Mouse (Mus musculus) neural tube, embryonic 15.5 days (tissue): ENCODE data around the gene Tcl1b5. TPM values are rescaled to one million over a fixed set of nuclear protein-coding genes. Genes with fewer than 3 reads are reported as not detected.
"Not testable (repeated sequence)": the region's sequence is repeated elsewhere in the genome, so short reads cannot be mapped to it uniquely, and the experiment has no call there.

Experiments
- ATAC-seq: fragments of 200-750 bp; cut with Nextera tagmentation; 2 replicates; pipeline ENCODE4 v1.8.0; 2017; ENCODE audit warnings: mild to moderate bottlenecking, moderate TSS enrichment, moderate library complexity; ENCODE audit not compliant: low FRiP score
- H3K27ac ChIP-seq: fragments of 300-500 bp; sonication (generic); replicated peaks from 2 replicates; pipeline ENCODE4 v1.5.1; 2015; ENCODE audit warnings: mild to moderate bottlenecking, inconsistent platforms
- H3K27me3 ChIP-seq: fragments of 300-500 bp; sonication (generic); replicated peaks from 2 replicates; pipeline ENCODE4 v1.6.1; 2015; ENCODE audit warnings: inconsistent platforms
- H3K36me3 ChIP-seq: fragments of 300-500 bp; sonication (generic); 2 replicates; pipeline ENCODE4 v1.6.1; 2015; ENCODE audit warnings: inconsistent platforms
- H3K4me1 ChIP-seq: fragments of 300-500 bp; sonication (generic); 2 replicates; pipeline ENCODE4 v1.6.1; 2015; ENCODE audit warnings: inconsistent platforms
- H3K4me2 ChIP-seq: fragments of 300-500 bp; sonication (generic); 2 replicates; pipeline ENCODE4 v1.6.1; 2015; ENCODE audit warnings: inconsistent platforms, mild to moderate bottlenecking, moderate library complexity
- H3K4me3 ChIP-seq: fragments of 300-500 bp; sonication (generic); replicated peaks from 2 replicates; pipeline ENCODE4 v1.5.1; 2015; ENCODE audit warnings: mild to moderate bottlenecking, inconsistent platforms
- H3K9ac ChIP-seq: fragments of 300-500 bp; sonication (generic); replicated peaks from 2 replicates; pipeline ENCODE4 v1.6.1; 2015; ENCODE audit warnings: mild to moderate bottlenecking, inconsistent platforms
- H3K9me3 ChIP-seq: fragments of 300-500 bp; sonication (generic); replicated peaks from 2 replicates; pipeline ENCODE4 v1.6.1; 2016; ENCODE audit warnings: inconsistent platforms
- WGBS: fragments of 180-500 bp; shearing (Covaris S2); methylation state at CpG from one replicate; pipeline ENCODE4 v1.1.7; 2015; ENCODE audit warnings: mixed read lengths; 5-methylcytosine and 5-hydroxymethylcytosine counted together
- polyA plus RNA-seq: library from polyadenylated mRNA; unstranded; fragments of >200 nt; fragmentation: Nextera tagmentation; extraction: Ambion mirVana; gene quantifications from 2 replicates; pipeline ENCODE4 v1.2.1, GENCODE M21; 2015

Tcl1b5 gene
- not detected in 2 replicates for polyA plus RNA-seq

GRCm38 (mm10) chr12:105176044-105176443 lies at the start of gene Tcl1b5:
Gene Tcl1b5, plus strand, starts transcription at chr12:105176344.
- not testable (repeated sequence) for H3K4me3 ChIP-seq, H3K9me3 ChIP-seq, ATAC-seq, H3K27ac ChIP-seq, H3K36me3 ChIP-seq, H3K4me2 ChIP-seq, H3K27me3 ChIP-seq, H3K4me1 ChIP-seq, H3K9ac ChIP-seq
- 71% methylated on average over 3 of the region's 3 CpGs for WGBS

GRCm38 (mm10) chr12:105126516-105126915 lies 49.6 kb upstream of the Tcl1b5 start:
- WGBS: 58% methylated on average over 4 of the region's 4 CpGs
- H3K27me3 ChIP-seq: no peaks in the 10 kb centered on the region
- no peak overlapping the region for H3K4me3 ChIP-seq
- no peak overlapping the region for H3K9ac ChIP-seq
- no peaks in the 10 kb centered on the region for H3K9me3 ChIP-seq
- H3K4me2 ChIP-seq: no peak overlapping the region
- no peaks in the 10 kb centered on the region for H3K4me1 ChIP-seq
- no peak for ATAC-seq
- H3K27ac ChIP-seq: no peak overlapping the region
- H3K36me3 ChIP-seq: no peaks in the 10 kb centered on the region

- Histone ChIP-seq H3K36me3 (no peaks in the 10 kb centered on the region), H3K4me3 (no peak overlapping the region), H3K27ac (no peak overlapping the region), H3K4me1 (no peaks in the 10 kb centered on the region), H3K27me3 (no peaks in the 10 kb centered on the region), H3K9ac (no peak overlapping the region), H3K9me3 (no peaks in the 10 kb centered on the region), H3K4me2 (no peak overlapping the region)
- ATAC-seq: no peak
- 93% methylated on average over 2 of the region's 2 CpGs for WGBS
These were observed 48.5 kb upstream of the Tcl1b5 start for GRCm38 (mm10) chr12:105127607-105128006.

- 58% methylated on average over 3 of the region's 3 CpGs for WGBS
- not testable (repeated sequence) for H3K9me3 ChIP-seq, H3K36me3 ChIP-seq, ATAC-seq, H3K27me3 ChIP-seq, H3K4me1 ChIP-seq, H3K27ac ChIP-seq, H3K4me2 ChIP-seq, H3K4me3 ChIP-seq, H3K9ac ChIP-seq
These were observed 46.5 kb upstream of the Tcl1b5 start for GRCm38 (mm10) chr12:105129494-105130205.

- WGBS: 71% methylated on average over 2 of the region's 2 CpGs
These were observed 42.0 kb upstream of the Tcl1b5 start for GRCm38 (mm10) chr12:105134167-105134566.

GRCm38 (mm10) chr12:105134826-105135225 lies 41.3 kb upstream of the Tcl1b5 start:
- not testable (repeated sequence) for H3K4me1 ChIP-seq, H3K9me3 ChIP-seq, H3K27me3 ChIP-seq, H3K9ac ChIP-seq, H3K27ac ChIP-seq, H3K4me2 ChIP-seq, ATAC-seq, H3K36me3 ChIP-seq, H3K4me3 ChIP-seq
- 88% methylated on average over 4 of the region's 4 CpGs for WGBS

More at GRCm38 (mm10) chr12:105134167-105134566, 42.0 kb upstream of the Tcl1b5 start:
- H3K27ac ChIP-seq, H3K9ac ChIP-seq, H3K36me3 ChIP-seq, H3K4me2 ChIP-seq, H3K4me3 ChIP-seq, ATAC-seq, H3K9me3 ChIP-seq, H3K4me1 ChIP-seq, H3K27me3 ChIP-seq: not testable (repeated sequence)

GRCm38 (mm10) chr12:105137729-105138128 lies 38.4 kb upstream of the Tcl1b5 start:
- not testable (repeated sequence) for H3K9me3 ChIP-seq, H3K4me1 ChIP-seq, H3K4me2 ChIP-seq, H3K36me3 ChIP-seq, ATAC-seq, H3K4me3 ChIP-seq, H3K9ac ChIP-seq, H3K27me3 ChIP-seq, H3K27ac ChIP-seq
- 94% methylated on average over 1 of the region's 1 CpGs for WGBS

- no peaks in the 10 kb centered on the region for H3K36me3 ChIP-seq
- H3K4me2 ChIP-seq: no peak overlapping the region
- WGBS: 95% methylated on average over 3 of the region's 3 CpGs
- H3K27me3 ChIP-seq: no peaks in the 10 kb centered on the region
- no peak overlapping the region for H3K9ac ChIP-seq
- H3K4me3 ChIP-seq: no peak overlapping the region
- no peaks in the 10 kb centered on the region for H3K4me1 ChIP-seq
- no peak overlapping the region for H3K27ac ChIP-seq
- H3K9me3 ChIP-seq: no peaks in the 10 kb centered on the region
- ATAC-seq: no peak
These were observed 33.0 kb upstream of the Tcl1b5 start for GRCm38 (mm10) chr12:105143096-105143495.

- not testable (repeated sequence) for H3K4me2 ChIP-seq, H3K9ac ChIP-seq, ATAC-seq, H3K4me1 ChIP-seq, H3K9me3 ChIP-seq, H3K27me3 ChIP-seq, H3K27ac ChIP-seq, H3K36me3 ChIP-seq, H3K4me3 ChIP-seq
- WGBS: 45% methylated on average over 1 of the region's 1 CpGs
These were observed 31.2 kb upstream of the Tcl1b5 start for GRCm38 (mm10) chr12:105144928-105145327.

GRCm38 (mm10) chr12:105145714-105146113 lies 30.4 kb upstream of the Tcl1b5 start, which contains the start of gene Tcl1b2:
Gene Tcl1b2, plus strand, starts transcription at chr12:105146014.
- Histone ChIP-seq H3K4me3 (no peak within 1 kb of the TSS), H3K4me1 (no peaks in the 10 kb centered on the region), H3K4me2 (no peak within 1 kb of the TSS), H3K27me3 (no peaks in the 10 kb centered on the region), H3K9ac (no peak within 1 kb of the TSS), H3K9me3 (no peaks in the 10 kb centered on the region), H3K27ac (no peak within 1 kb of the TSS), H3K36me3 (no peaks in the 10 kb centered on the region)
- ATAC-seq: no peak
- WGBS: 87% methylated on average over 3 of the region's 3 CpGs

- not testable (repeated sequence) for H3K36me3 ChIP-seq, H3K4me3 ChIP-seq, H3K4me1 ChIP-seq, H3K4me2 ChIP-seq, ATAC-seq, H3K9me3 ChIP-seq, H3K9ac ChIP-seq, H3K27ac ChIP-seq, H3K27me3 ChIP-seq
- 76% methylated on average over 4 of the region's 4 CpGs for WGBS
These were observed 20.9 kb upstream of the Tcl1b5 start for GRCm38 (mm10) chr12:105155286-105155685.

GRCm38 (mm10) chr12:105158842-105159241 lies 17.3 kb upstream of the Tcl1b5 start:
- WGBS: 88% methylated on average over 6 of the region's 6 CpGs
- no peak for ATAC-seq
- no peaks in the 10 kb centered on the region for H3K4me1 ChIP-seq

More at GRCm38 (mm10) chr12:105158842-105159241, 17.3 kb upstream of the Tcl1b5 start:
- Histone ChIP-seq H3K9ac (no peak overlapping the region), H3K27me3 (no peaks in the 10 kb centered on the region), H3K4me2 (no peak overlapping the region), H3K9me3 (no peaks in the 10 kb centered on the region), H3K4me3 (no peak overlapping the region), H3K27ac (no peak overlapping the region), H3K36me3 (no peaks in the 10 kb centered on the region)
